Mouse (Mus musculus) cerebellum, adult 2 months (tissue): ENCODE results near the gene Usp7. TPM values are rescaled to one million over a fixed set of nuclear protein-coding genes. Genes with fewer than 3 reads are reported as not detected.

Source experiments
- DNase-seq, 2 experiments: peaks; one replicate each; pipeline ENCODE4 v3.0.0; 2021
- H3K27ac ChIP-seq: fragments of 200-500 bp; 2 replicates; pipeline ENCODE4 v1.5.1; 2012; ENCODE audit warnings: low read length, control low read depth, inconsistent platforms; ENCODE audit not compliant: insufficient read depth
- H3K27me3 ChIP-seq: fragments of 200-500 bp; 2 replicates; pipeline ENCODE4 v1.6.1; 2012; ENCODE audit warnings: inconsistent platforms, mild to moderate bottlenecking, low read length, moderate library complexity; ENCODE audit not compliant: control insufficient read depth, insufficient read depth
- H3K4me1 ChIP-seq: fragments of 200-500 bp; 2 replicates; pipeline ENCODE4 v1.6.1; 2011; ENCODE audit warnings: low read length; ENCODE audit not compliant: control insufficient read depth, insufficient read depth
- H3K4me3 ChIP-seq: fragments of 200-500 bp; replicated peaks from 2 replicates; pipeline ENCODE3; 2011; ENCODE audit warnings: mild to moderate bottlenecking, low read depth, low read length, control low read depth; ENCODE audit not compliant: insufficient read depth
- CTCF ChIP-seq: fragments of 200-500 bp; IDR thresholded peaks from 2 replicates; pipeline ENCODE4 v1.5.1; 2011; ENCODE audit warnings: low read depth, mild to moderate bottlenecking, control low read depth, low read length, moderate library complexity, borderline replicate concordance; ENCODE audit not compliant: insufficient read depth
- POLR2A ChIP-seq: fragments of 200-500 bp; IDR thresholded peaks from 2 replicates; pipeline ENCODE4 v1.6.1; 2011; ENCODE audit warnings: low read length, control low read depth, borderline replicate concordance; ENCODE audit not compliant: insufficient read depth
- WGBS: fragments of 180-500 bp; shearing (Covaris S2); methylation state at CpG from one replicate; pipeline ENCODE4 v1.1.7; 2018; 5-methylcytosine and 5-hydroxymethylcytosine counted together
- polyA plus RNA-seq: library from polyadenylated mRNA; depleted of rRNA; stranded (reverse); fragments of >200 nt; gene quantifications from 2 replicates; pipeline ENCODE4 v1.2.3, GENCODE M21; 2012

Gene Usp7
- polyA plus RNA-seq, 1 experiment: 116 TPM

GRCm38 (mm10) chr16:8728111-8728748 lies 63.9 kb downstream of the Usp7 start:
- TF ChIP-seq POLR2A (no peak), CTCF (no peak)
- WGBS: 76% methylated on average over 5 of the region's 5 CpGs
- no peak for DNase-seq
- Histone ChIP-seq H3K4me3 (no peak overlapping the region), H3K4me1 (peaks cover 19% of the 10 kb centered on the region), H3K27ac (no peak overlapping the region), H3K27me3 (no peaks in the 10 kb centered on the region)

GRCm38 (mm10) chr16:8725807-8726206 lies 66.3 kb downstream of the Usp7 start:
- 90% methylated on average over 2 of the region's 2 CpGs for WGBS

GRCm38 (mm10) chr16:8724031-8724430 lies 68.1 kb downstream of the Usp7 start:
- Histone ChIP-seq H3K27ac (no peak overlapping the region), H3K4me1 (peaks cover 16% of the 10 kb centered on the region; the same call in 1 of the 2 replicates), H3K4me3 (no peak overlapping the region), H3K27me3 (no peaks in the 10 kb centered on the region)
- 59% methylated on average over 3 of the region's 3 CpGs for WGBS
- TF ChIP-seq POLR2A (no peak), CTCF (no peak)
- DNase-seq: no peak

More at GRCm38 (mm10) chr16:8725807-8726206, 66.3 kb downstream of the Usp7 start:
- peaks cover 14% of the 10 kb centered on the region for H3K4me1 ChIP-seq
- no peaks in the 10 kb centered on the region for H3K27me3 ChIP-seq
- H3K4me3 ChIP-seq: no peak overlapping the region
- TF ChIP-seq POLR2A (no peak), CTCF (no peak)
- H3K27ac ChIP-seq: no peak overlapping the region
- DNase-seq: no peak

GRCm38 (mm10) chr16:8720447-8720846 lies 71.7 kb downstream of the Usp7 start:
- H3K27me3 ChIP-seq: no peaks in the 10 kb centered on the region
- TF ChIP-seq POLR2A (no peak), CTCF (no peak)
- H3K4me3 ChIP-seq: no peak overlapping the region
- H3K27ac ChIP-seq: no peak overlapping the region
- WGBS: 87% methylated on average over 4 of the region's 4 CpGs
- peaks cover 20% of the 10 kb centered on the region for H3K4me1 ChIP-seq
- DNase-seq: no peak

GRCm38 (mm10) chr16:8717744-8718143 lies 74.4 kb downstream of the Usp7 start:
- Histone ChIP-seq H3K27me3 (no peaks in the 10 kb centered on the region), H3K4me1 (peaks cover 20% of the 10 kb centered on the region), H3K27ac (no peak overlapping the region), H3K4me3 (no peak overlapping the region)
- 86% methylated on average over 10 of the region's 10 CpGs for WGBS
- DNase-seq: no peak
- TF ChIP-seq CTCF (no peak), POLR2A (no peak)

GRCm38 (mm10) chr16:8716300-8716699 lies 75.8 kb downstream of the Usp7 start:
- DNase-seq: no peak
- WGBS: 69% methylated on average over 6 of the region's 6 CpGs

GRCm38 (mm10) chr16:8715513-8716080 lies 76.5 kb downstream of the Usp7 start:
- no peak overlapping the region for H3K4me3 ChIP-seq
- no peaks in the 10 kb centered on the region for H3K27me3 ChIP-seq
- 34% methylated on average over 10 of the region's 10 CpGs for WGBS
- no peak overlapping the region for H3K27ac ChIP-seq
- peaks cover 21% of the 10 kb centered on the region for H3K4me1 ChIP-seq
- TF ChIP-seq CTCF: no peak
- TF ChIP-seq POLR2A: no peak
- no peak for DNase-seq

More at GRCm38 (mm10) chr16:8716300-8716699, 75.8 kb downstream of the Usp7 start:
- no peak overlapping the region for H3K27ac ChIP-seq
- H3K4me3 ChIP-seq: no peak overlapping the region
- TF ChIP-seq CTCF: no peak
- no peak for TF ChIP-seq POLR2A
- H3K4me1 ChIP-seq: peaks cover 20% of the 10 kb centered on the region
- H3K27me3 ChIP-seq: no peaks in the 10 kb centered on the region

- Histone ChIP-seq H3K27ac (no peak overlapping the region), H3K4me1 (peaks cover 23% of the 10 kb centered on the region), H3K4me3 (no peak overlapping the region), H3K27me3 (no peaks in the 10 kb centered on the region)
- 75% methylated on average over 5 of the region's 5 CpGs for WGBS
- TF ChIP-seq CTCF: no peak
- TF ChIP-seq POLR2A: no peak
- DNase-seq: no peak
Observed at GRCm38 (mm10) chr16:8714851-8715250, 77.3 kb downstream of the Usp7 start.

- WGBS: 42% methylated on average over 9 of the region's 9 CpGs
- TF ChIP-seq CTCF (peak; percentile 19; the same call in 1 of the 2 replicates), POLR2A (no peak)
- H3K27me3 ChIP-seq: no peaks in the 10 kb centered on the region
- H3K4me3 ChIP-seq: no peak overlapping the region
- no peak overlapping the region for H3K27ac ChIP-seq
- peak; percentile 41 to 42 for DNase-seq
- H3K4me1 ChIP-seq: peaks cover 3% of the 10 kb centered on the region
Observed at GRCm38 (mm10) chr16:8711998-8712397, 80.1 kb downstream of the Usp7 start.
